Mouse (Mus musculus) midbrain, embryonic 12.5 days (tissue): ENCODE data around the gene Abhd16a. TPM values are rescaled to one million over a fixed set of nuclear protein-coding genes. Genes with fewer than 3 reads are reported as not detected.

Experiments
- ATAC-seq: fragments of 200-750 bp; cut with Nextera tagmentation; 2 replicates; pipeline ENCODE4 v1.8.0; 2017; ENCODE audit warnings: low read depth, moderate TSS enrichment, moderate library complexity; ENCODE audit not compliant: low FRiP score
- H3K27ac ChIP-seq: fragments of 300-500 bp; sonication (generic); replicated peaks from 2 replicates; pipeline ENCODE4 v1.5.1; 2016; ENCODE audit warnings: mild to moderate bottlenecking
- H3K27me3 ChIP-seq: fragments of 300-500 bp; sonication (generic); 2 replicates; pipeline ENCODE4 v1.6.1; 2016; ENCODE audit warnings: mild to moderate bottlenecking
- H3K36me3 ChIP-seq: fragments of 300-500 bp; sonication (generic); 2 replicates; pipeline ENCODE4 v1.6.1; 2016
- H3K4me1 ChIP-seq: fragments of 300-500 bp; sonication (generic); 2 replicates; pipeline ENCODE4 v1.6.1; 2016
- H3K4me2 ChIP-seq: fragments of 300-500 bp; sonication (generic); replicated peaks from 2 replicates; pipeline ENCODE4 v1.6.1; 2016; ENCODE audit warnings: mild to moderate bottlenecking, moderate library complexity
- H3K4me3 ChIP-seq: fragments of 300-500 bp; sonication (generic); 2 replicates; pipeline ENCODE4 v1.5.1; 2016; ENCODE audit warnings: mild to moderate bottlenecking
- H3K9ac ChIP-seq: fragments of 300-500 bp; sonication (generic); replicated peaks from 2 replicates; pipeline ENCODE4 v1.6.1; 2016; ENCODE audit warnings: mild to moderate bottlenecking, moderate library complexity
- H3K9me3 ChIP-seq: fragments of 300-500 bp; sonication (generic); 2 replicates; pipeline ENCODE4 v1.6.1; 2016; ENCODE audit warnings: mild to moderate bottlenecking
- WGBS: fragments of 180-500 bp; shearing (Covaris S2); methylation state at CpG from one replicate; pipeline ENCODE4 v1.1.7; 2016; 5-methylcytosine and 5-hydroxymethylcytosine counted together
- polyA plus RNA-seq: library from polyadenylated mRNA; unstranded; fragments of >200 nt; fragmentation: Nextera tagmentation; extraction: Ambion mirVana; gene quantifications from 2 replicates; pipeline ENCODE4 v1.2.1, GENCODE M21; 2016

Abhd16a gene
- polyA plus RNA-seq, 1 experiment from 2014 or later, result 72.3 TPM

DNA sequence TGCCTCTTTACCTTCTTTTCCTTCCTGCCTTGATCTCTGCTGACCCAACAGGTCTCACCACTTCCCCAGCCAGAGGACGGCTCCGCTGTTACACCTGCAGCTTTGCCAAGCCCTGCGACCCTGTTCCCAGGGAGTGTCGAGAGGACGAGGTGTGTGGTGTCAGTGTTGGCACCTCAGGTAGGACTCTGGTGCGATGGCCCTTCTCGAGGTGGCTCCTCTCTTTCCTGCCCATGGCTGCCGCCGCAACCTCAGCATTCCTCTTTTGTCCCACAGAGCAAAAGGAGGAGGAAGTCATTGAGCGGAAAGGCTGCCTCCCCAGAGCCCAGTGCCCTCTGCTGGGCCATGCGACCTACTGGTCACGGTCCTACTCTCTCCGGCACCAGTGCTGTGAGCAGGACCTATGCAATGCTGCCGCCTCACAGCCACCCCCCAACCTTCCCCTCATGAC, 11.3 kb upstream of the Abhd16a start, which contains the start of gene Ly6g6d:
Gene Ly6g6d, minus strand, starts transcription at position 280 of the 448 bp plus-strand sequence.
- 9% methylated on average over 14 of the region's 14 CpGs for WGBS
- Histone ChIP-seq H3K36me3 (no peaks in the 10 kb centered on the region), H3K4me1 (peaks cover 18% of the 10 kb centered on the region), H3K9me3 (no peaks in the 10 kb centered on the region), H3K9ac (0 out of 2 replicates have a peak within 1 kb of the TSS, but pooled peaks have one; percentile 25), H3K4me3 (peak within 1 kb of the TSS; percentile 17), H3K4me2 (peak within 1 kb of the TSS; percentile 42), H3K27me3 (peaks cover 11% of the 10 kb centered on the region), H3K27ac (no peak within 1 kb of the TSS; the same call in 1 of the 2 replicates)
- ATAC-seq, result peak; percentile 44; the same call in 1 of the 2 replicates

DNA sequence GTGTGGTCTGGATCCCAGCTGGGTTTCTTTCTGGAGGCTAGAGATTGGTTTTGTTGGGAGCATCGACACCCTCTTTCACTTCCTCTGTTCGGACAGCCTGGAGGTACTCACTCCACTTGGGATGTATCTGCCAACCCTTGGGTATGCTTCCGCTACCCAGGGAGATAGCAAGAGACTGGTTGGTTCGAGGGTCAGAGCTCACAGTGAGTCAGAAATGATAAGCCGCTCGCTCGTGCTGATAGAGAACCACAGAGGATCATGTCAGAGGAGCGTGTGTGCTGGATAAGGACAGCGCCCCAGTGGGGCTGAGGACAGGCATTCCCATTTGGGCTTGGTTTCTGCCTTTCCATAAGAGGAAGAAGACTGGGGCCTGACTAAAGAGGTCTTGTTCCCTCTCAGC, 9.3 kb upstream of the Abhd16a start:
- Histone ChIP-seq H3K36me3 (no peaks in the 10 kb centered on the region), H3K4me3 (no peak overlapping the region), H3K27ac (no peak overlapping the region), H3K9ac (no peak overlapping the region), H3K9me3 (no peaks in the 10 kb centered on the region), H3K4me1 (peaks cover 18% of the 10 kb centered on the region), H3K27me3 (peaks cover 11% of the 10 kb centered on the region), H3K4me2 (no peak overlapping the region)
- 74% methylated on average over 9 of the region's 9 CpGs for WGBS
- ATAC-seq, result no peak

DNA sequence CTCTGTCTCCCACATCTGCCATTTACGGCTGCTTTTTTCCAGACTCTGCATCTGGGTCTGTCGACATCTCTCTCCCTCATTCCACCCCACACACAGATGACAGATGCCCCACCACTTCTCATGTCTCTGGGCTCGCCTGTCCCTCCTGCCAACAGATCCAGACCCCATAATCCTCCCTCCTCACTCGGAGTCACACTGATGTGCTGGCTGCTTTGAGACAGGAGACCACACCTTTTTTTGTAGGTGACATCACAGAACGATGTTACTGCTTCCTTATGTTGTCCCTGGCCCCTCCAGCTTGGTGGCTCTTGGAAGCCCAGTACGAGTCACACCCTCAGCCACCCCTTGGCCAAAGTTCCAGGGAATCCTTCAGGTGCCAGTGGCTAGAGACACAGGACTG, 8.8 kb upstream of the Abhd16a start:
- Histone ChIP-seq H3K4me1 (peaks cover 18% of the 10 kb centered on the region), H3K9ac (no peak overlapping the region), H3K4me3 (no peak overlapping the region), H3K4me2 (no peak overlapping the region), H3K36me3 (no peaks in the 10 kb centered on the region), H3K27me3 (peaks cover 11% of the 10 kb centered on the region), H3K9me3 (no peaks in the 10 kb centered on the region), H3K27ac (no peak overlapping the region)
- ATAC-seq, result no peak
- WGBS, result 64% methylated on average over 6 of the region's 6 CpGs

DNA sequence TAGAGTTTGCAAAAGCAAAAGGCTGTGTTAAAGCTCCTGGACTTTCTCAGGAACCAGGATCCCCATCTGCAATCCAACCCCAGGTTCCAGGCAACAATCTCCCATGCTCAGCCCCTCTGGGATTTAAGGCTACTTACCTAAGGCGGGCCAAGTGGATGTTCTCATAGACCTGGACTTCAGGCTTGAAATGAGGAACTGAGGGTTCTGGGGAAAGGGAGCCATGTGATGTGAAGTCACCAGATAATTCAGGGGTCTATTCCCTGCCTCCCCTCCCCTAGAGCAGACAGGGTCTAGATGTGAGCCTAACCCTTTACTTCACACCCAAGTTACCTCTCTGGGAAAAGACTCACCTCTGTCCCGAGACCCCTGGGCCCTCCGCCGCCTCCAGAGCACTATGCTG, 8.4 kb upstream of the Abhd16a start:
- H3K9ac ChIP-seq, result no peak overlapping the region
- no peaks in the 10 kb centered on the region for H3K9me3 ChIP-seq
- H3K4me2 ChIP-seq, result no peak overlapping the region
- no peak for ATAC-seq
- no peak overlapping the region for H3K27ac ChIP-seq
- no peak overlapping the region for H3K4me3 ChIP-seq
- H3K36me3 ChIP-seq, result no peaks in the 10 kb centered on the region
- peaks cover 11% of the 10 kb centered on the region for H3K27me3 ChIP-seq
- 90% methylated on average over 4 of the region's 4 CpGs for WGBS
- peaks cover 18% of the 10 kb centered on the region for H3K4me1 ChIP-seq

DNA sequence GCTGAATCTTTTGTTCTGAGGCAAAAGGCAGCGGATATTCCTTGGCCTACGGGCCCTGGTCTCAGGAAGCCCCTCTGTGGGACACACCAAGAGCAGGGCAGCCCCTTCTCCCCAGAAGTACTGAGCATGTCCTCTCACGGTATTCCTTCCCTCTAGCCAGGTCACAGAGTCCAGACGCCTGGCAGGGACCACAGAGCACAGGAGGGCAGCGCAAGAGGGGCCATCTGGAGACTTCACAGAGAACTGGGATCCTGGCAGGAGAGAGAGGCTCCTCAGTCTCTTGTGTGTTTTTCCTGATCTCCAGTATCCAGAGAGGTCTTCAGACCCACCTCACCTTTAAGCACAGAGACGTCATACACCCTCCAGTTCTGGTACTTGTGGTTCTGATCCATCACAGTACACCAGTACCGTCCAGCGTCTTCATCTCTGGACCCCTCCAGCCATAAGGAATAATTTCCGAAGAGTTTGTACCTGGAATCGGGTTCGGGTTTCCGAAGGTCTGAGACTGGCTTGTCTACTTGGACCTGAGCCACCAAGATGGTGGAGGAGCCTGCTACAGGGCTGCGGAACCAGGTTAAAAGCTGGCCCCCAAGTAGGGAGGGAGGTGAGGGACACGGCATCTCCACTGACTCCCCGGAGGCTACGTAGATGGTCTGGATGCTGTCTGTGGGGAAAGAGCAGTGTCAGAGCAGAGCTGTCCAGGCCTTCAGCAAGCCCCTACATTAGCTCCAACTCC, 6.1 kb upstream of the Abhd16a start:
- WGBS, result 86% methylated on average over 16 of the region's 16 CpGs
- Histone ChIP-seq H3K9ac (no peak overlapping the region), H3K4me2 (no peak overlapping the region), H3K36me3 (no peaks in the 10 kb centered on the region), H3K27ac (no peak overlapping the region), H3K4me3 (no peak overlapping the region), H3K9me3 (no peaks in the 10 kb centered on the region), H3K27me3 (peaks cover 5% of the 10 kb centered on the region; the same call in 1 of the 2 replicates), H3K4me1 (peaks cover 1% of the 10 kb centered on the region)
- ATAC-seq, result no peak

DNA sequence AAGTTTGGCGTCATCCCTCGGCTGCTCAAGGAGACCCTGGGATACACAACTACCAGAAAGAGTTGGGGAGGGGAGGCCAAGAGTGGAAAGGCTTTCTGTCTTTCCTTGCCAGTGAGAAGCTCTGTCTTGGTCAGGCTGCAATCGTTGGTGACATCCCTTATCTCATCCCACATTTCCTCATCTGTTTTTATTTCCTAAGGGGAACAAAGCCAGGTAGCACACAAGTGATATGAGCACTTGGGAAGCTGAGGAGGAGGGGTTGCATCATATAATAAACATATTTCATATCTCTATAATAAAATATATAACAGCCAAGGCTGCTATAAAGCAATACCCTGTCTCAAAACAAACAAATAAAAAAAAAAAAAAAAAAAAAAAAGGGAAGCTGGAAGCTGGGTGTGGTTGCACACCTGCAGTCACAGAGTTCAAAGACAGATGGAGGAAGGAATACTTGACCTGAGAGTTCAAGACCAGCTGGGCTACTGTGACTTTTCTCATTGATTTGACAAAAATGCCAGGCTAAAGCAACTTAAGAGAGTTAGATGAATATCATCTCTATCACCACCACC, 5.0 kb upstream of the Abhd16a start:
- no peak for ATAC-seq
- Histone ChIP-seq H3K4me2 (no peak overlapping the region), H3K9me3 (no peaks in the 10 kb centered on the region), H3K4me3 (no peak overlapping the region), H3K9ac (no peak overlapping the region), H3K36me3 (no peaks in the 10 kb centered on the region), H3K4me1 (no peaks in the 10 kb centered on the region), H3K27ac (no peak overlapping the region), H3K27me3 (peaks cover 5% of the 10 kb centered on the region; the same call in 1 of the 2 replicates)
- WGBS, result 89% methylated on average over 3 of the region's 3 CpGs

DNA sequence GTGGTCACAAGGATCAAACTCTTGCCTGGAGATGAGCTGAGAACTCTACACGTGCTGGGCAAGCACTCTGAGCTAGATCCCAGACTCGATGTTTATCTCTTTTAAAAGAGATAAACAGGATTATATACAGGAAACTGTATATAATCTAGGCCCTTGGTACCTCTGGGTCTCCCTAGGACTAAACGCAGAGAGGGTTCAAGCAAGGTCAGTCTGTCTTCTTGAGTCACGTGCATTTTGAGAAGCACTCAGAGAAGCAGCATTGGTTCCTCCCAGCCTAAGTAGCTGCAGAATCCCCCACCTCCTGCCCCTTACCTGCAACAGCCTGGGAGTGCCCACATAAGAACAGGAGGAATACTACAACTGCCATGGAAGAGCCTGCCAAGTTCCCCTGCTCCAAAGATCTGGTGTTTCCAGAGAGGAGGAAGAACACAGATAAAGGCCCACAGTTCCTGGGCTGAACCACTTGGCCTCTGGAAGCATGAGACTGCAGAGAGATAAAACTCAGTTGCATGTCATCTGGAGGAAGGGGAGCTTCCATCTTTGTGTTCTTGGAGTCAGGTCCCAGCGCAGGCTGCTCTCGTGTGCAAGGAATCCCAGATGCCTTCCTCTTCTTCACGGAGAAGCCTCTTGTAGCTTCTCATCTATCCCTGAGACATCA, 3.7 kb upstream of the Abhd16a start, which contains the start of gene Ly6g6f:
Gene Ly6g6f, minus strand, starts transcription at position 403 of the 658 bp plus-strand sequence.
- no peaks in the 10 kb centered on the region for H3K27me3 ChIP-seq
- no peak within 1 kb of the TSS for H3K27ac ChIP-seq
- no peaks in the 10 kb centered on the region for H3K9me3 ChIP-seq
- H3K36me3 ChIP-seq, result no peaks in the 10 kb centered on the region
- no peak within 1 kb of the TSS for H3K4me3 ChIP-seq
- no peak within 1 kb of the TSS for H3K9ac ChIP-seq
- H3K4me1 ChIP-seq, result peaks cover 7% of the 10 kb centered on the region
- no peak within 1 kb of the TSS for H3K4me2 ChIP-seq
- no peak for ATAC-seq
- WGBS, result 87% methylated on average over 7 of the region's 7 CpGs

DNA sequence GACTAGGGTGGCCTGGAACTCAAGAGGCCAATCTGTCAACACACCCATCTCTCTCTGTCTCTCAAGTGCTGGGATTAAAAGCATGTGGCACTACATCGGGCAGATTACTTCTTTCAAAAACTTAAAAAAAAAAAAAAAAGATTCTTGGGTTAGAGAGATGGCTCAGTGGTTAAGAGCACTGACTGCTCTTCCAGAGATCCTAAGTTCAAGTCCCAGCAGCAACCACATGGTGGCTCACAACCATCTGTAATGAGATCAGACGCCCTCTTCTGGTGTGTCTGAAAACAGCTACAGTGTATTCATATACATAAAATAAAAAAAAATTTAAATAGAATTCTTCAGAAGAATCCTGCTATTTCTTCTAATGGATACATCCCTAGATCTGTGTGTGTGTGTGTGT, 912 bp upstream of the Abhd16a start:
- no peak overlapping the region for H3K9ac ChIP-seq
- WGBS, result 54% methylated on average over 2 of the region's 2 CpGs
- H3K9me3 ChIP-seq, result no peaks in the 10 kb centered on the region
- no peaks in the 10 kb centered on the region for H3K27me3 ChIP-seq
- no peak for ATAC-seq
- no peak overlapping the region for H3K4me3 ChIP-seq
- no peak overlapping the region for H3K4me2 ChIP-seq
- H3K36me3 ChIP-seq, result peaks cover 20% of the 10 kb centered on the region
- peaks cover 13% of the 10 kb centered on the region for H3K4me1 ChIP-seq
- H3K27ac ChIP-seq, result no peak overlapping the region

DNA sequence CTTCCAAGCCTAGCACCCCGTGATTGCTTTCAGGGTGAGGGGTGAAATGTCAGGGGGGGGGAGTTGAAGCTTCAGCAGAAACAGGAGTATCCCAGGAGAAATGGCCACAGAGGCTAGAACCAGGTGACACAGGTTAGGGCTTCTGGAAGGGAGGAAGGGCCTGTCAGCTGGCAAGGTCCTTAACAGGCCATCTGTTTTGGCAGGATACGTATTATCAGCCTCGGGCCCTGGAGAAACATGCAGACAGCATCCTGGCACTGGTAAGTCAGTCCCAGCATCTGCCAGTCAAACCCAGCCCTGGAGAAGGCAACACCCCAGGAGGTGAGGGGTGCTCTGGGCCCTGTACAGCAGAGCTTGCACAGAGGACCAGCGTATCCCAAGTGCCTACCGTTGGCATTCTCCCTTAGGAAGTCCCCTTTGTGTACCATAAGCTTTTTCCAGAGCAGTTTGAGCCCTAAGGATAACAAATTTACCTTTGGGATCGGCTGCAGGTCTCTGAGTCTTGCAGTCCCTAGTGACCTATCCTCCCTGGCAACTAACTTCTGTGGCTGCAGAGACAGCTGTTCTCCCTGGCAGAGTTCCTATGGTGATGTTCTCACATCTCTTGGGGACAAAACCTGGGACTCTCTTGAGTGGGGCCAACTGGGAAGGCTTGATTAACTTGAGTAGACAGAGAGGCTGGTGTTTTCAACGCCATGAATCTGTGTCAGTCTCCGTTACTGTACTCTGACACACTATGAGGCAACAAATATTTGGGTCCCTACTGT, 1.3 kb downstream of the Abhd16a start:
- H3K27me3 ChIP-seq, result no peaks in the 10 kb centered on the region
- no peaks in the 10 kb centered on the region for H3K9me3 ChIP-seq
- 74% methylated on average over 8 of the region's 8 CpGs for WGBS
- H3K4me3 ChIP-seq, result peak overlapping the region; percentile 68
- peak overlapping the region; percentile 59 for H3K4me2 ChIP-seq
- peak overlapping the region; percentile 82 for H3K9ac ChIP-seq
- no peak overlapping the region for H3K27ac ChIP-seq
- H3K36me3 ChIP-seq, result peaks cover 33% of the 10 kb centered on the region
- H3K4me1 ChIP-seq, result peaks cover 13% of the 10 kb centered on the region
- ATAC-seq, result no peak

DNA sequence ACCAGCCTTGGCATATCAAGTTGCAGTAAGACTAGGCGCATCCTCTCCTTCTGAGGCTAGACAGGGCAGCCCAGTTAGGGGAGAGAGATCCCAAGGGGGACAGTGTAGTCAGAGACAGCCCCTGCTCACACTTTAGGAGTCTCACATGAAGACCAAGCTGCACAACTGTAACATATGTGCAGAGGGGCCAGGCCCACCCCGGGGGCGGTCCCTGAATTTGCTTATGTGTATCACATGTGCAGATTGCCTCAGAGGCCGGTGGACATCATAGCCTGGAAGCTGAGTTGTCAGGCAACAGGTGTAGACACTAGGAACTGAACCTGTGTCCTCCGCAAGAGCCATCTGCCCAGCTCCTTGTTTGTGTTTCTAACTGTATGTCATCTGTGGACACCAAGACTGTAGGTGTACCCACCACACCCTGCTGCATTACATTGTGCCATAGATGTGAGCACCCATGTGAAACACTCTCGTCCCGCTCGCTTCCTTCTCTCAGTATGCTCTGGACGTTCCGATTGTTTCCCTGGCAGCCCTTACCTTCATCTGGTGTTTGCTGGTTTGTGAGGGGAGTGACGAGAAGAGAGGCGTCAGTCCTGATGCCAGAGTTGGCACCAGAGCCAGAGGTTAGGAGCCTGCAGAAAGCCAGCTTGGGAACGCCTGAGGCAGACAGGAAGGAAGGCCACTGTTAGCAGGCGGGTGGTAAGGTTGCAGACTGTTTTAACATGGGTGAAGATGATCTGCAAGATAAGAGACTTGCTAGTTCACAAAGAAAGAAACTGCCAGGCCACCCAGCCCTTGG, 3.5 kb downstream of the Abhd16a start:
- H3K4me2 ChIP-seq, result no peak overlapping the region
- H3K9me3 ChIP-seq, result no peaks in the 10 kb centered on the region
- peaks cover 13% of the 10 kb centered on the region for H3K4me1 ChIP-seq
- H3K27me3 ChIP-seq, result no peaks in the 10 kb centered on the region
- H3K27ac ChIP-seq, result no peak overlapping the region
- 91% methylated on average over 14 of the region's 14 CpGs for WGBS
- peaks cover 54% of the 10 kb centered on the region for H3K36me3 ChIP-seq
- H3K4me3 ChIP-seq, result no peak overlapping the region
- no peak for ATAC-seq
- no peak overlapping the region for H3K9ac ChIP-seq
